Mouse (Mus musculus): Measurements from ENCODE around the gene Palm. TPM values are rescaled to one million over a fixed set of nuclear protein-coding genes. Genes with fewer than 3 reads are reported as not detected.
A peak's percentile ranks its signal among the peaks of the same experiment; 100 is the strongest.

The Palm gene
- polyA plus RNA-seq, 1 experiment, result 9.2 TPM

DNA sequence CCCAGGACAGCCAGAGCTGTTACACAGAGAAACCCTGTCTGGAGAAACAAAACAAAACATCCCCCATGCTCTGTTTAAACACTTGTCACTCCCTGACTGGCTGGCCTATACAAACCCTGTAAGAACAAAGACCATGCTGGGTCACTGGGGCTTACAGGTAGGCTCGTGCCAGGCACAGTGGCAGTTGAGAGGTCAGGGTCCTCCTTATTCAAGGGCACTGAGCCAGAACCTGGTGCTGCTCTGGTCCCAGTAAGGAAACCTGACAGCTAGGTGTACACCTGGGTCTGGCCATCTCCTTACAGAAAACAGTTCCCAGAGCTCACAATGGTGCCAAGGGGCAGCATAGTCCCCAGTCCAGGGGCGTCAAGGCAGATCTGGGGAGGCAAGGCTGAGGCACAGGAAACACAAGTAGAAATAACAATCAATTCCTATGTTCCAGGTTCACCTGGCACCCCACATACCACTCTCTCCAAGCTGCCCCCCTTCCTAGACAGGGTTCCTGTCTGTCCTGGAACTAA is 28.1 kb upstream of the Palm start:
- DNase-seq (ENCODE audit: low read depth in 1 of 2, low spot score in 2 of 2), result no peak
- TF ChIP-seq CTCF (IDR thresholded peaks at IDR 0.05; ENCODE audit: extremely low read depth, insufficient read depth, insufficient read length, insufficient replicate concordance) (no peak), POLR2A (IDR thresholded peaks at IDR 0.05; ENCODE audit: low read depth, low read length) (no peak)
- Histone ChIP-seq H3K27ac (ENCODE audit: insufficient read depth, low read length) (no peak overlapping the region), H3K4me3 (ENCODE audit: extremely low read depth, insufficient read depth, insufficient read length) (no peak overlapping the region), H3K4me1 (ENCODE audit: control insufficient read depth, insufficient read depth, insufficient read length) (peaks cover 12% of the 10 kb centered on the region; the same call in 1 of the 2 replicates), H3K27me3 (ENCODE audit: control insufficient read depth, insufficient read depth, low read length) (no peaks in the 10 kb centered on the region), H3K36me3 (ENCODE audit: control insufficient read depth, insufficient read depth, low read length) (peaks cover 18% of the 10 kb centered on the region)
- 69% methylated on average over 2 of the region's 2 CpGs for WGBS

DNA sequence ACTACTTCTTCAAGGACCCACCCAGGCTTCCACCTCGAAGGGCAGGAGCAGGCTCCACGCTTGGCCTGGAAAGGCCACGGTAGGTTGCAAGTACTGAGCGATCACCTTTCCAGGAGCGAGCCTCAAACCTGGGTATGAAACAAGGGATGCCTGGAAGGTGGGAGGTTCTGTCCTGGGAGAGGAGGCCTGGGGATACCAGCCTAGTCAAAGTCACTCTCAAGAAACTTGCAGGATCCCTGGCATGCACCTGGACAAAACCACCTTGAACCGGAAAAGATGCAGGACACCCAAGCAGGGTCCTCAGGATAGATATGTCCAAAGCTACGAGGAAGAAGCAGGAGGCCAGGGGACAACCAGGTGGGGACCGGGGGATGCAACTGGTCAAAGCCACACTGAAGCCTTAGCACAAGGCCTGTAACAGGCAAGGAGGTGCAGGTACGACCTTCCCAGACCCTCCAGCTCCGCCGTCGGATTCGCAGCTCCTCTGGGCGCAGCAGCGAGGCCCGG is 27.3 kb upstream of the Palm start:
- TF ChIP-seq CTCF (IDR thresholded peaks at IDR 0.05; ENCODE audit: extremely low read depth, insufficient read depth, insufficient read length, insufficient replicate concordance) (no peak), POLR2A (IDR thresholded peaks at IDR 0.05; ENCODE audit: low read depth, low read length) (no peak)

DNA sequence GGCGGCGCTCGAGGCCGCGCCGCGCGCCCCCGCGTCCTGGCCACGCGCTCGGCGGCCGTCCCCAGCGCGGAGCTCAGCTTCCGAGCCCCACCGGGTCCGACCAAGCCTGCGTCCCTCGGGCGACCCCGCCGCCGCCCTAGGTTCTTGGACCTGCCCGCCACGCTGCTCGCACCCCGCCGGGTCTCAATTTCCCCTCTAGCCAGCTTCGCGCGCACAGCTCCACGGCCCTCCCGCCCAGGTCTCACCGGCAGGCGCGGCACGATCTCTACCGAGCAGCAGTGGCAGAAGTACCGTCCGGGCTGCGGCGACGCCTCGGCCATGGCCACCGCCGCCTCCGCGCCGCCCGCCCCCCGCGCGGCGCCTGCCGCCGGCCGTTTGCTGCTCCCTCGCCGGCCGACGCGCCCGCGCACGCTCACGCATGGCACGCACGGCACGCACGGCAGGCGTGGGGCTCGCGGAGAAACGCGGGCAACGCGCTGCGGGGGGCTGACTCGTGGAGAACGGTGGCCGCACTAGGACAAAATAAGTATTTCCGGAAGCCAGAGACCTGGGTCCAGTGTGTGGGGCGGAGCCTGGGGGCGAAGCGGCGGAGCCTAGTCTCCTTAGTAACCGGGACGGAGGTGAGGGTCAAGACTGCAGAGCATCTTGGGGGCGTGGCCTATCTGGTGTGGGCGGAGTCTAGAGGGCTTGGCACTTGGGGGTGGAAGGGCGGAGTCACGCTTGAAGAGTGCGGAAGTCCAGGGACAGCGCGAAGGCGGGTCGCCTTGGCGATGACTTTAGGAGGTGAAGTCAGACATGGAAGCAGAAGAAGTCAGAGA is 26.7 kb upstream of the Palm start, which contains the start of gene Rnf126:
Gene Rnf126 (minus strand): TSS at position 445 of the 818 bp plus-strand sequence.
- TF ChIP-seq POLR2A (IDR thresholded peaks at IDR 0.05; ENCODE audit: low read depth, low read length) (no peak; the same call in none of the 2 replicates), CTCF (IDR thresholded peaks at IDR 0.05; ENCODE audit: extremely low read depth, insufficient read depth, insufficient read length, insufficient replicate concordance) (no peak)
- peak within 1 kb of the TSS; percentile 75 for H3K27ac ChIP-seq (ENCODE audit: insufficient read depth, low read length)
- peak within 1 kb of the TSS; percentile 78 for H3K4me3 ChIP-seq (ENCODE audit: extremely low read depth, insufficient read depth, insufficient read length)
- under 1% methylated on average over 91 of the region's 101 CpGs for WGBS
- peaks cover 7% of the 10 kb centered on the region for H3K36me3 ChIP-seq (ENCODE audit: control insufficient read depth, insufficient read depth, low read length)
- H3K4me1 ChIP-seq (ENCODE audit: control insufficient read depth, insufficient read depth, insufficient read length), result peaks cover 12% of the 10 kb centered on the region; the same call in 1 of the 2 replicates
- DNase-seq (ENCODE audit: low read depth in 1 of 2, low spot score in 2 of 2), result peak; percentile 99 to 100
- no peaks in the 10 kb centered on the region for H3K27me3 ChIP-seq (ENCODE audit: control insufficient read depth, insufficient read depth, low read length)

More for the DNA sequence above, 27.3 kb upstream of the Palm start:
- peaks cover 12% of the 10 kb centered on the region; the same call in 1 of the 2 replicates for H3K4me1 ChIP-seq (ENCODE audit: control insufficient read depth, insufficient read depth, insufficient read length)
- no peak for DNase-seq (ENCODE audit: low read depth in 1 of 2, low spot score in 2 of 2)
- peak overlapping the region; percentile 78 for H3K4me3 ChIP-seq (ENCODE audit: extremely low read depth, insufficient read depth, insufficient read length)
- no peaks in the 10 kb centered on the region for H3K27me3 ChIP-seq (ENCODE audit: control insufficient read depth, insufficient read depth, low read length)
- peaks cover 12% of the 10 kb centered on the region for H3K36me3 ChIP-seq (ENCODE audit: control insufficient read depth, insufficient read depth, low read length)
- 9% methylated on average over 16 of the region's 16 CpGs for whole genome bisulfite sequencing
- peak overlapping the region; percentile 70 for H3K27ac ChIP-seq (ENCODE audit: insufficient read depth, low read length)

DNA sequence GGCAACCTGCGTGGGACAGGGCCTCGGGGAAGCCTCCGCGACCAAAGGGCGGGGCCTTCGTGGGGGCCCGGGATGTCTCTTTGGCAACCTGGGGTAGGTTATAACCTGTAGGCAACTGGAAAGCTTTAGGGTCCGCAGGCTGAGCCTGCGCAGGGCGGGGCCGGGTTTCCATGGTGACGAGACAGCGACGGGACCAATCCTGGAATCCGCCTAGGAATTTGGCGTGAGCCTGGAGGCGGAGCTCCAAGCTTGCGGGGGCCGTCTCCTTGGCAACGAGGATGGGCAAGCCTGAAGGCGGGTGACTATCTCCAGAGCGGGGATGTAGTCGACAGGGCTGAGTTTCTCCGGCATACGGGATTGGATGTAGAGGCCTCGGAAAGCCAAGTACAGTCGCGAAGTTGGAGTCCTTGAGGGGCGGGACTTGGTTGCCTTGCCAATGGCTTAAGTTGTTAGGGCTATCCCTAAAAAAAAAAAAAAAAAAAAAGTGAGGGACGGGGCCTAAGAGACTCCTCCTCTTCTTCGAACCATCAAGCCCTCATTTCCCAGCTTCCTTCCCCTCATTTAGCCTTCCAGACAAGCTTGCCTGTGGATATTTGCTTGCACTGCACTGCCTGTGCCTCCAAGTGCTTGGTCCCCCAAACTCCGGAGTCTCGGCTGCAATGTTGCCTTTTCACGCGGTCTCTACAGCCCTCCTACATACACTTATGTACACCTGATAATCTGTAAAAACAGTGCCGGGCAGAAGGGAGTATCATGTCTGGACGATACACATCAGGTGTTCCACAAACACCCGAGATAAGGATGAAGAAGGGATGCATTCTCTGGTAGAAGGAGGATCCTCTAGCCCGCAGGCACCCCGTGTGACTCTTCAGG is 25.8 kb upstream of the Palm start:
- H3K36me3 ChIP-seq (ENCODE audit: control insufficient read depth, insufficient read depth, low read length), result no peaks in the 10 kb centered on the region; the same call in 1 of the 2 replicates
- H3K27ac ChIP-seq (ENCODE audit: insufficient read depth, low read length), result peak overlapping the region; percentile 75
- DNase-seq (ENCODE audit: low read depth in 1 of 2, low spot score in 2 of 2), result peak in 1 of 2 experiments; percentile 62
- WGBS, result 14% methylated on average over 39 of the region's 40 CpGs
- TF ChIP-seq POLR2A (IDR thresholded peaks at IDR 0.05; ENCODE audit: low read depth, low read length), result no peak
- TF ChIP-seq CTCF (IDR thresholded peaks at IDR 0.05; ENCODE audit: extremely low read depth, insufficient read depth, insufficient read length, insufficient replicate concordance), result no peak
- no peaks in the 10 kb centered on the region for H3K27me3 ChIP-seq (ENCODE audit: control insufficient read depth, insufficient read depth, low read length)
- peaks cover 12% of the 10 kb centered on the region; the same call in 1 of the 2 replicates for H3K4me1 ChIP-seq (ENCODE audit: control insufficient read depth, insufficient read depth, insufficient read length)
- peak overlapping the region; percentile 78 for H3K4me3 ChIP-seq (ENCODE audit: extremely low read depth, insufficient read depth, insufficient read length)

DNA sequence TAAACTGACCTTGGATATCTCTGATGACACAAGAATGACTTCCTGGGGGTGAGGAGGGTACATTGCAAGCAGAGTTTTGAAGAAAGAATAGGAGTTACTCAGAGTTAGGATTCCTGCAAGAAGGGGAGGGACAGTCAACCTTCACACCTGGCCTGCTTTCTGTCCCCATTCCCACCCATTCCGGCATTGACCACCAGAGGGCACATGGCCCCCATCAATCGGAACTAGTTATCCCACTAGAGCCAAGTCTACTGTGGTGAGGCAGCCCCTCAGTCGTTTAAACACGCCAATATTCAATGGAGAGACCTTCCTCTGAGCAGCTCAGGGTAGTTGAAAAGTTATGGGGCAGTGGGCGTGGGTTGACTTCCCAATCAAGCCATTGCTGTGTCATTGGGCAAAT is 25.0 kb upstream of the Palm start:
- no peaks in the 10 kb centered on the region for H3K27me3 ChIP-seq (ENCODE audit: control insufficient read depth, insufficient read depth, low read length)
- TF ChIP-seq POLR2A (IDR thresholded peaks at IDR 0.05; ENCODE audit: low read depth, low read length) (no peak), CTCF (IDR thresholded peaks at IDR 0.05; ENCODE audit: extremely low read depth, insufficient read depth, insufficient read length, insufficient replicate concordance) (peak; percentile 86; the same call in 1 of the 2 replicates)
- H3K4me1 ChIP-seq (ENCODE audit: control insufficient read depth, insufficient read depth, insufficient read length), result peaks cover 12% of the 10 kb centered on the region; the same call in 1 of the 2 replicates
- peak; percentile 32 to 69 for DNase-seq (ENCODE audit: low read depth in 1 of 2, low spot score in 2 of 2)
- H3K36me3 ChIP-seq (ENCODE audit: control insufficient read depth, insufficient read depth, low read length), result no peaks in the 10 kb centered on the region
- H3K27ac ChIP-seq (ENCODE audit: insufficient read depth, low read length), result no peak overlapping the region
- WGBS, result 10% methylated on average over 5 of the region's 5 CpGs
- H3K4me3 ChIP-seq (ENCODE audit: extremely low read depth, insufficient read depth, insufficient read length), result no peak overlapping the region

DNA sequence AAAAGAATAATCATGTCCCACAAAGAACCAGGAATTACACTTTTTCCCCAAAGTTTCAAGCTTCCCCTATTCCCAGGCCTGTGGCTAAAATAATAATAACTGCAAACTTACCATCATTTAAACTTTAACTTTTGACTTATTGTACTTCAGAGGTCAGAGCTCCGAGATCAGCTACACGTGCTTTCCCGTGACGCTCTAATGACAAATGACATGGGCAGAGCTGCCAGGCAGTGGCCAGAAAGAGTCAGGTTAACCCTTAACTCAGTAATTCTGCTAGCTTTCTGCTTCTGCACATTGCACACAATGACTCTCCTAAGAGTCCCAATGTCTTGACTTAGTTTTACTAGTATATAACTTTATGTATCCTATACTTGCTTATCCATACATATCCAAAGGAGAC is 24.0 kb upstream of the Palm start:
- Histone ChIP-seq H3K27ac (ENCODE audit: insufficient read depth, low read length) (no peak overlapping the region), H3K27me3 (ENCODE audit: control insufficient read depth, insufficient read depth, low read length) (no peaks in the 10 kb centered on the region), H3K36me3 (ENCODE audit: control insufficient read depth, insufficient read depth, low read length) (no peaks in the 10 kb centered on the region), H3K4me1 (ENCODE audit: control insufficient read depth, insufficient read depth, insufficient read length) (peaks cover 12% of the 10 kb centered on the region; the same call in 1 of the 2 replicates), H3K4me3 (ENCODE audit: extremely low read depth, insufficient read depth, insufficient read length) (no peak overlapping the region)
- 96% methylated on average over 4 of the region's 4 CpGs for WGBS
- TF ChIP-seq CTCF (IDR thresholded peaks at IDR 0.05; ENCODE audit: extremely low read depth, insufficient read depth, insufficient read length, insufficient replicate concordance) (no peak), POLR2A (IDR thresholded peaks at IDR 0.05; ENCODE audit: low read depth, low read length) (no peak)
- no peak for DNase-seq (ENCODE audit: low read depth in 1 of 2, low spot score in 2 of 2)
